Mouse (Mus musculus) heart, embryonic 16.5 days (tissue): ENCODE measurements around the gene Gpr180. TPM values are rescaled to one million over a fixed set of nuclear protein-coding genes. Genes with fewer than 3 reads are reported as not detected.

ENCODE experiments used
- ATAC-seq: fragments of 200-750 bp; cut with Nextera tagmentation; replicated peaks from 2 replicates; pipeline ENCODE4 v1.8.0; 2017; ENCODE audit warnings: moderate number of reproducible peaks; ENCODE audit not compliant: insufficient read depth, low FRiP score; ENCODE audit errors: extremely low read depth
- H3K27ac ChIP-seq: fragments of 300-500 bp; sonication (generic); 2 replicates; pipeline ENCODE4 v1.5.1; 2014; ENCODE audit warnings: mild to moderate bottlenecking, low read length, control low read depth, moderate library complexity
- H3K27me3 ChIP-seq: fragments of 300-500 bp; sonication (generic); 2 replicates; pipeline ENCODE4 v1.6.1; 2014; ENCODE audit warnings: low read length, mixed read lengths; ENCODE audit not compliant: control insufficient read depth, insufficient read depth
- H3K36me3 ChIP-seq: fragments of 300-500 bp; sonication (generic); 2 replicates; pipeline ENCODE4 v1.6.1; 2014; ENCODE audit not compliant: control insufficient read depth, insufficient read depth
- H3K4me1 ChIP-seq: fragments of 300-500 bp; sonication (generic); 2 replicates; pipeline ENCODE4 v1.6.1; 2014; ENCODE audit warnings: low read length, mixed read lengths; ENCODE audit not compliant: control insufficient read depth, insufficient read depth
- H3K4me2 ChIP-seq: fragments of 300-500 bp; sonication (generic); 2 replicates; pipeline ENCODE4 v1.6.1; 2014; ENCODE audit warnings: low read depth, mild to moderate bottlenecking, control low read depth, low read length
- H3K4me3 ChIP-seq: fragments of 300-500 bp; sonication (generic); 2 replicates; pipeline ENCODE4 v1.5.1; 2014; ENCODE audit warnings: mild to moderate bottlenecking, control low read depth, low read length
- H3K9ac ChIP-seq: fragments of 300-500 bp; sonication (generic); 2 replicates; pipeline ENCODE4 v1.6.1; 2014; ENCODE audit warnings: low read length, control low read depth
- H3K9me3 ChIP-seq: fragments of 300-500 bp; sonication (generic); replicated peaks from 2 replicates; pipeline ENCODE4 v1.6.1; 2016; ENCODE audit warnings: low read length; ENCODE audit not compliant: control insufficient read depth
- WGBS: fragments of 180-500 bp; shearing (Covaris S2); extraction: QIAGEN DNeasy Blood & Tissue Kit; methylation state at CpG from one replicate; pipeline ENCODE4 v1.1.7; 2014; 5-methylcytosine and 5-hydroxymethylcytosine counted together
- polyA plus RNA-seq: library from polyadenylated mRNA; unstranded; fragments of >200 nt; fragmentation: Nextera tagmentation; extraction: Ambion mirVana; gene quantifications from 2 replicates; pipeline ENCODE4 v1.2.1, GENCODE M21; 2015

Gpr180 gene
- polyA plus RNA-seq, 1 experiment from 2014 or later = 39.3 TPM

DNA sequence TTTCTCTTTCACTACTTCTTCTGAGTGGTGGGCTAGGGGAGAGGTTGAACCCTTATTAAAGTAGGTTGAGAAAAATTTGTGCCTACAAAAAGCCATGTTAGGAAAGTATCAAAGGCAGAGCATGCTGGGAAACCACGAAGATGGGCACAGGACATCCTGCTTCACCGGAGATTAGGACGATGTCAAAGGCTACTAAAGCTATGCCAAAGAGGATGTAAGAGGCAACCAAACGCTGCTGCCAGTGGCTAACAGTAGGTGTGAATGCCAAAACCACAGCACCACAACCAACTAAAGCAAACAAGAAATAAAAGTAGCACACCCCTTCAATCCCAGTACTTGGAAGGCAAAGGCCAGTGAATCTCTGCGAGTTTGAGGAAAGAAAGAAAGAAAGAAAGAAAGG lies 12.8 kb upstream of the Gpr180 start:
- Histone ChIP-seq H3K27ac (no peak overlapping the region), H3K4me1 (no peaks in the 10 kb centered on the region), H3K4me2 (no peak overlapping the region), H3K36me3 (peaks cover 53% of the 10 kb centered on the region), H3K27me3 (no peaks in the 10 kb centered on the region), H3K9ac (no peak overlapping the region), H3K9me3 (no peaks in the 10 kb centered on the region), H3K4me3 (no peak overlapping the region)
- WGBS = 73% methylated on average over 5 of the region's 5 CpGs
- no peak for ATAC-seq

DNA sequence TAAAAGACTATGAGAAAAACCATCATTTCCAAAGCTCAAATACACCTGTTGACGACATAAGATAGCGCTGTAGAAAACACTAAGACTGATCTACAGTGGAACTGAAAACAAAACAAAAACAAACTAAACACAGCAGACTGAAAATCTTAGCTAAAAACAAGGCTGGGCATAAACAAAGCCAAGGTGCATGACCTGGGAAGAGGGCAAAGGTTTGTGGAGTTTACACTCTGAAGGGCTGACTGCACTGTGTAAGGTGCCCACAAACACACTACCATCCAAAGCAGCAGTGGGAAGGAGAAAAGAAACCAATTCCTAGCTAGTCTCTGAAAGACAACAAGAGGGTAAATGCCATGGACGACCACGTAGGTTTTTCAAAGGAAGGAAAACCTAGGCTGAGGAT lies 12.2 kb upstream of the Gpr180 start:
- ATAC-seq = no peak
- H3K36me3 ChIP-seq = peaks cover 47% of the 10 kb centered on the region
- H3K27me3 ChIP-seq = no peaks in the 10 kb centered on the region
- no peak overlapping the region for H3K4me3 ChIP-seq
- H3K4me1 ChIP-seq = no peaks in the 10 kb centered on the region
- no peak overlapping the region for H3K27ac ChIP-seq
- H3K9ac ChIP-seq = no peak overlapping the region
- no peaks in the 10 kb centered on the region for H3K9me3 ChIP-seq
- H3K4me2 ChIP-seq = no peak overlapping the region
- WGBS = 81% methylated on average over 4 of the region's 4 CpGs

DNA sequence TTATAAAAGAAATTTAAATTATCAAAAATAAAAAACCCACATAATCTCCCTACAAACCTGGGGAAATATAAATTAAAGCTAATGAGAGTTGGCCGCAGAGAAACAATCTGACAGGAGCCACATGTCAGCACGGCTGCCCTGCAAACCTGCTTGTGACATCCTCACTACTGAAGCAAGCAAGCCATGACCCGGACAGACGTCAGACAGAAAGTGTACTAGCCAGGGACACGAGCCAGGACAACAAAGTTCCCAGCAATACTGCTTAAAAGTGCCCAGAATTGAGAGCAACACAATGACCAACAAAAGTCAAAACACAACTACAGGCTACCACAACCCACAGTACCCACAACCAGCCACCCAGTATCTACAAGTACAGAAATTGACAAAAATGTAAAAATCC lies 10.7 kb upstream of the Gpr180 start:
- no peak overlapping the region for H3K9ac ChIP-seq
- 87% methylated on average over 5 of the region's 5 CpGs for WGBS
- no peak overlapping the region for H3K4me3 ChIP-seq
- peaks cover 1% of the 10 kb centered on the region for H3K4me1 ChIP-seq
- ATAC-seq = no peak
- H3K27ac ChIP-seq = no peak overlapping the region
- no peak overlapping the region for H3K4me2 ChIP-seq
- H3K36me3 ChIP-seq = peaks cover 32% of the 10 kb centered on the region
- no peaks in the 10 kb centered on the region for H3K9me3 ChIP-seq
- no peaks in the 10 kb centered on the region for H3K27me3 ChIP-seq

DNA sequence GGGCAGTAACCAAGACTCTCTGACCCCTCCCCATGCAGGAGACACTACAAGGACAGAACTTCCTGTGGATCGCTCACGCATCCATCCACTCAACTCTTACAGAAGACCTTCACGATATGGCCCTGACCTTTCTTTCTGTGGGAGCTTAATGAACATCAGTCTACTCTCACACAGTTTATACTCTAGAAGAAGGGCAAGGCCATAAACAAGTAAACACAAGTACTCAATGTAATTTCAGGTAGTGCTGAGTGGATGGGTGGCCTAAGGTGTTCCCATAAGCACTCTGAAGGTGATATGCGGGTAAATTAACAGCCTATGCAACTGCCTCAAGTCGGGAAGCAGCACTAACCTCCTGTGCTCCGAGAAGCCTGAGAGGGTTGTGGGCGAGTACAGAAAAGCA lies 5.5 kb upstream of the Gpr180 start:
- H3K36me3 ChIP-seq = peaks cover 12% of the 10 kb centered on the region
- no peaks in the 10 kb centered on the region for H3K9me3 ChIP-seq
- H3K4me2 ChIP-seq = peak overlapping the region; percentile 96
- H3K9ac ChIP-seq = peak overlapping the region; percentile 92
- peak overlapping the region; percentile 89 for H3K4me3 ChIP-seq
- no peak overlapping the region for H3K27ac ChIP-seq
- WGBS = 72% methylated on average over 7 of the region's 7 CpGs
- no peaks in the 10 kb centered on the region for H3K27me3 ChIP-seq
- H3K4me1 ChIP-seq = peaks cover 13% of the 10 kb centered on the region
- ATAC-seq = no peak

DNA sequence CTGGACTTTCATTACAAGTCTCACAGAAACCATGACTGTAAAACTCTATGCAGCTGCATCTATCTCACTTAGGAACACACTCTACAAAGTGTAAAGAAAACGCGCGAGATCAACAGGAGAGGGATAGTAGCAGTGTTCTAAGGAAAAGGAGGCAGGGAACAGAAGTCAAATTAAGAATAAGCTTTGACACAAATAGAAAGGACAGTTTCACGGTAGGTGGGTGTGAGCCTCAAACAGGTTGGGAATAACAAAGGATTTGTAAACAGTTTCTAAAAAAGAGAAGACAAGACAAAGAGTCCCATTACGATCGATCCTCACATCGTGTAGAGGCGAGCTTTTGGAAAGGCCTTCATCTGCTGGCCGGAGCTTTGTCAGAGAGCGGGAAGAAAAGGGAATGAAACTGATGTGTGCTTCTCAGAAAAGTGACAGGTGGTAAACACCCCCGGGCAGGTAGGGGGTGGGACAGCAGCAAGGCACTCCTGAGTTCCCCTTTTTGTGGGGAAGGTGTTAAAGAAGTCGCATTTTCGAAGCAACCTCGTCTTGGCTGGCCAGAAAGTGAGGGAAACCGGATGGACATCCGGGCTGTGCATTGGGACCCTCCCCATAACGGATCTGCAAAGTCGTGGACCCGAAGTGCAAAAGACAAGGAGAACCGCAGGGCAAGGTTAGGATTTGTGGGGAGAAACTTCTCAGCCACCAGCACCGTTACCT lies 4.9 kb upstream of the Gpr180 start:
- Histone ChIP-seq H3K27me3 (no peaks in the 10 kb centered on the region), H3K9ac (peak overlapping the region; percentile 92), H3K36me3 (peaks cover 11% of the 10 kb centered on the region), H3K4me2 (peak overlapping the region; percentile 96), H3K4me1 (peaks cover 15% of the 10 kb centered on the region), H3K4me3 (peak overlapping the region; percentile 89), H3K9me3 (no peaks in the 10 kb centered on the region), H3K27ac (peak overlapping the region; percentile 62)
- ATAC-seq = no peak
- WGBS = 9% methylated on average over 21 of the region's 21 CpGs

DNA sequence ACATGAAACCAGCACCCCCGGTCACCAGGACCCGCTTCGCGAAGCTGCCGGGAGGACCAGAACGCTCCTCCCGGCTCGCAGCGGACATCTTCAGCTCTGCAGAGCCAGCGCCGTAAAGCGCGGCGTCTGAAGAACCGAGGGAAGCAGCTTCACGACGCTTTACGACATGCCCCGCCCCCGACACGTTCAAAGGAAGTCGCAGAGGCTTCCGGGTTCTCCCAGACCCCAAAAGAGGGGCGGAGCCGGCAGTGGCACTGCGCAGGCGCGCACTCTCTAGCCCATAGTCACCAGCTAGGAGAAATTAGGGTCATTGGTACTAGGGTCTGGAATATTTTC lies 4.3 kb upstream of the Gpr180 start, which contains the start of gene Tgds:
Gene Tgds, minus strand, starts transcription at position 114 of the 336 bp plus-strand sequence.
- under 1% methylated on average over 28 of the region's 28 CpGs for WGBS
- Histone ChIP-seq H3K4me1 (peaks cover 15% of the 10 kb centered on the region), H3K4me2 (peak within 1 kb of the TSS; percentile 96), H3K9ac (peak within 1 kb of the TSS; percentile 92), H3K36me3 (peaks cover 6% of the 10 kb centered on the region), H3K27me3 (no peaks in the 10 kb centered on the region), H3K4me3 (peak within 1 kb of the TSS; percentile 89), H3K9me3 (no peaks in the 10 kb centered on the region), H3K27ac (peak within 1 kb of the TSS; percentile 62)
- ATAC-seq = peak; percentile 78

DNA sequence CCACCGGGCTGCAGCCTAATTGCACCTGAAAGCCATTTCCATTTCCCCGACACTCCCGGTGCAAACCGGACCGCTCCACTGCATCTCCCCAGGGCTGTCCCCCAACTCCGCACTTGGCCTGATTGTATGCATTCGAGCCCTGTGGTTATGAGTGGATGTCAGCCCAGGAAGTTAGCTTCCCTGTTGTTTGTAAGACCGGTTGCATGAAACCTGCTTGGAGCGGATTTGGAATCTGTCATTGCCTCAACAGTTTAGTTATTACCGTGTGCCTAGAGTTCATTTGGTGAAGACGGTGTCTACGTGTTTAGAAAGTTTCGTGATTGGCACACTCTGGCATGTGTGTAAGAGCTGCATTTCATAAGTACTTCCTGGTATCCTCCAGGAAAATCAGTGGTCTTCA lies 529 bp downstream of the Gpr180 start:
- peaks cover 10% of the 10 kb centered on the region for H3K4me1 ChIP-seq
- ATAC-seq = peak; percentile 21
- WGBS = under 1% methylated on average over 13 of the region's 13 CpGs
- H3K27ac ChIP-seq = peak overlapping the region; percentile 62
- peak overlapping the region; percentile 96 for H3K4me2 ChIP-seq
- H3K9ac ChIP-seq = peak overlapping the region; percentile 95
- H3K27me3 ChIP-seq = no peaks in the 10 kb centered on the region
- H3K9me3 ChIP-seq = no peaks in the 10 kb centered on the region
- H3K4me3 ChIP-seq = peak overlapping the region; percentile 90
- peaks cover 19% of the 10 kb centered on the region for H3K36me3 ChIP-seq

DNA sequence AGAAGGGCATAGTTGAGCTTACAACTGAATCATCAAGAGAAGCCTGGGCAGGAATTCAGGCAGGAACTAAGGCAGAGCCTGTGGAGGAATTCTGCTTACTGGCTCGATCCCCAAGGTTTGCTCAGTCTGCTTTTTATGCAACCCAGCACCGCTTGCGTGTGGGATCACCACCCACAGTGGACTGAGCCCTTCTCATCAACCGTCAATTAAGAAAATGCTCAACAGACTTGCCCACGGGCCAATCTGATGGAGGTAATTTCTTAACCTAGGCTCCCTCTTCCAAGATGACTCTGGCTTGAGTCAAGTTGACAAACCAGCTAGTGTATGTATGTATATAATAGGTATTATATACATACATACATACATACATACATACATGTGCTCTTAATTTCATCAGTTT lies 5.3 kb downstream of the Gpr180 start:
- H3K36me3 ChIP-seq = peaks cover 19% of the 10 kb centered on the region
- no peak overlapping the region for H3K9ac ChIP-seq
- H3K4me3 ChIP-seq = no peak overlapping the region
- no peak overlapping the region for H3K27ac ChIP-seq
- ATAC-seq = no peak
- H3K4me2 ChIP-seq = no peak overlapping the region
- H3K9me3 ChIP-seq = no peaks in the 10 kb centered on the region
- H3K27me3 ChIP-seq = no peaks in the 10 kb centered on the region
- H3K4me1 ChIP-seq = peaks cover 4% of the 10 kb centered on the region
- 90% methylated on average over 5 of the region's 5 CpGs for WGBS

DNA sequence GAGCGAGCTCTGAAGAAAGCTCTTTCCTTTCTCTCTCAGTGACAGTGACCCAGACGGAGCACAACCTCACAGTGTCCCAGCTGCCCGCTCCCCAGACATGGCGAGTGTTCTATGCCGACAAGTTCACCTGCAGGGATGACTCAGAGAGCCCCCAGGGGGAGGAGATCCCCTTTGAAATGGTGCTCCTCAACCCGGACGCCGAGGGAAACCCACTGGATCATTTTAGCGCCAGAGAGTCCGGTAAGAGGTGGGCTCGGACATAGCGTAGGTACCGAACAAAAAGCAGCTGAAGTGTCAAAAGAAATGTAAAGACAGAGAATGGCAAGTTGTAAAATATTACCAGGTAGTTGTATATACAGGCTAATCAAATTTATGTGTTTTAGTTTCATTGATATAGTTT lies 11.1 kb downstream of the Gpr180 start:
- 91% methylated on average over 13 of the region's 13 CpGs for WGBS
- no peaks in the 10 kb centered on the region for H3K4me1 ChIP-seq
- no peak overlapping the region for H3K9ac ChIP-seq
- no peak overlapping the region for H3K27ac ChIP-seq
- no peaks in the 10 kb centered on the region for H3K9me3 ChIP-seq
- no peak for ATAC-seq
- no peak overlapping the region for H3K4me2 ChIP-seq
- no peaks in the 10 kb centered on the region for H3K27me3 ChIP-seq
- H3K4me3 ChIP-seq = no peak overlapping the region
- H3K36me3 ChIP-seq = peaks cover 10% of the 10 kb centered on the region
